Mouse (Mus musculus) kidney, adult 2 months (tissue): ENCODE data around the gene Vtn.

ENCODE experiments used
- CTCF ChIP-seq: fragments of 200-500 bp; conservative IDR thresholded peaks from 2 replicates; pipeline ENCODE4 v1.5.1; 2011; ENCODE audit warnings: low read depth, mild to moderate bottlenecking, control low read depth, low read length, moderate library complexity, mixed read lengths; ENCODE audit not compliant: insufficient read depth, insufficient read length
- POLR2A ChIP-seq: fragments of 200-500 bp; IDR thresholded peaks from one replicate; pipeline ENCODE4 v1.6.1; 2011; ENCODE audit warnings: low read depth, low read length, control low read depth

DNA sequence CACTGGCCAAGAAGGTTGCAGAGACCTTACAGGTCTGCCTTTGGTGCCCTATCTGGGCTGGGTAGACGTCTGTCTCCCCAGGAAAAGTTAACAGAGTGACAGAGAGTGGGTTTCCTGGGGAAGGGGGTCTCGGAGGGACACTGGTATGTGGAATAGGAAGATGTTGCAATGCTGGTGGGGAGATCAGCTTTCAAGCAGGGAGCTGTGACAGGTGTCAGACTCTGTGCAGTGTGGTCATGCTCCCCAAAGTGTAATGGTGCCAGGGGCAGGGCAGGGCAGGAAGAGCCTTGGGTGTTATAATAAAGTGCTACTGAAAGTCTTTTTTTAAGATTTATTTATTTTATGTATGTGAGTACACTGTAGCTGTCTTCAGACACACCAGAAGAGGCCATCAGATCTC lies 48.6 kb upstream of the Vtn start:
- no peak for TF ChIP-seq POLR2A
- TF ChIP-seq CTCF = no peak
